Mouse (Mus musculus) gastrocnemius, adult 2 months (tissue): ENCODE data around the gene Cd55. TPM values are rescaled to one million over a fixed set of nuclear protein-coding genes. Genes with fewer than 3 reads are reported as not detected.

Experiments
- DNase-seq: peaks from one replicate; pipeline ENCODE4 v3.0.0; 2022
- H3K27ac ChIP-seq: fragments of 200-600 bp; 2 replicates; pipeline ENCODE4 v1.8.1; 2022; ENCODE audit warnings: mild to moderate bottlenecking
- H3K4me3 ChIP-seq: fragments of 200-600 bp; 2 replicates; pipeline ENCODE4 v1.8.1; 2022; ENCODE audit warnings: mild to moderate bottlenecking, moderate library complexity
- CTCF ChIP-seq: fragments of 200-600 bp; IDR thresholded peaks from 2 replicates; pipeline ENCODE4 v1.8.1; 2022; ENCODE audit warnings: antibody characterized with exemption, mild to moderate bottlenecking, moderate library complexity
- intact Hi-C: fragments of 180-260 bp; cut with DNase I; formaldehyde crosslinking; loops from one replicate; pipeline ENCODE4 v1.15.1; 2025
- long read RNA-seq, 2 experiments: library from polyadenylated mRNA; stranded (forward); transcript quantifications; one replicate each; pipeline ENCODE4 v2.0.0; 2021
- total RNA-seq, 2 experiments: library from RNA; stranded (reverse); gene quantifications; 2 replicates each; pipeline ENCODE4 v1.2.3; 2021

Gene Cd55
- total RNA-seq: 10 to 100 TPM; 47.7 to 77.9 TPM
- long read RNA-seq, experiment 1, transcript Cd55-201 (10 exons, 2,533 nt): major isoform, 13 of 37 reads
- long read RNA-seq, experiment 1, partial matches to known transcripts: 3 of 37 reads
- long read RNA-seq, experiment 1, other reads (novel, unspliced or antisense): 21 of 37 reads
- long read RNA-seq, experiment 2, transcript Cd55-201 (10 exons, 2,533 nt): major isoform, 13 of 43 reads
- long read RNA-seq, experiment 2, partial matches to known transcripts: 2 of 43 reads
- long read RNA-seq, experiment 2, other reads (novel, unspliced or antisense): 27 of 43 reads

GRCm38 (mm10) chr1:130462084-130462861, at the start of gene Cd55:
Cd55 (minus strand) TSS chr1:130462744.
- DNase-seq: peak; percentile 92
- peak within 1 kb of the TSS; percentile 72 for H3K4me3 ChIP-seq
- intact Hi-C loops: loop anchor here (5.0 kb wide), 2 partner anchors 50 to 170 kb away; no protein-coding TSS in a partner anchor
- peak; percentile 75 for TF ChIP-seq CTCF
- peak within 1 kb of the TSS; percentile 95 for H3K27ac ChIP-seq

- peak; percentile 44 for DNase-seq
- intact Hi-C loops: loop anchor here (5.0 kb wide), 1 partner anchor 50 kb away; the partner anchor contains the start of gene Cd55
- no peak for TF ChIP-seq CTCF
- Histone ChIP-seq H3K27ac (peak overlapping the region; percentile 43; the same call in 1 of the 2 replicates), H3K4me3 (no peak overlapping the region)
These were observed 49.4 kb upstream of the Cd55 start for GRCm38 (mm10) chr1:130511823-130512370.

- Histone ChIP-seq H3K4me3 (no peak overlapping the region), H3K27ac (peak overlapping the region; percentile 62; the same call in 1 of the 2 replicates)
- no peak for TF ChIP-seq CTCF
- DNase-seq: no peak
- intact Hi-C loops: no loop called here
These were observed 46.4 kb upstream of the Cd55 start for GRCm38 (mm10) chr1:130508957-130509350.

GRCm38 (mm10) chr1:130508030-130508956, 45.7 kb upstream of the Cd55 start:
- DNase-seq: no peak
- Histone ChIP-seq H3K27ac (peak overlapping the region; percentile 62), H3K4me3 (no peak overlapping the region)
- intact Hi-C loops: no loop called here
- TF ChIP-seq CTCF: no peak

GRCm38 (mm10) chr1:130507408-130507807, 44.9 kb upstream of the Cd55 start:
- TF ChIP-seq CTCF: no peak
- H3K4me3 ChIP-seq: no peak overlapping the region
- no peak overlapping the region; the same call in 1 of the 2 replicates for H3K27ac ChIP-seq
- no peak for DNase-seq
- intact Hi-C loops: no loop called here

- Histone ChIP-seq H3K4me3 (no peak overlapping the region), H3K27ac (no peak overlapping the region)
- DNase-seq: no peak
- intact Hi-C loops: no loop called here
- TF ChIP-seq CTCF: no peak
These were observed 37.4 kb upstream of the Cd55 start for GRCm38 (mm10) chr1:130499962-130500361.

- intact Hi-C loops: no loop called here
- TF ChIP-seq CTCF: no peak
- no peak overlapping the region for H3K27ac ChIP-seq
- no peak overlapping the region for H3K4me3 ChIP-seq
- DNase-seq: no peak
These were observed 35.8 kb upstream of the Cd55 start for GRCm38 (mm10) chr1:130498331-130498730.

- H3K27ac ChIP-seq: no peak overlapping the region
- DNase-seq: no peak
- no peak for TF ChIP-seq CTCF
- no peak overlapping the region for H3K4me3 ChIP-seq
- intact Hi-C loops: no loop called here
These were observed 24.4 kb upstream of the Cd55 start for GRCm38 (mm10) chr1:130486816-130487545.

- no peak for TF ChIP-seq CTCF
- no peak overlapping the region for H3K27ac ChIP-seq
- no peak overlapping the region for H3K4me3 ChIP-seq
- intact Hi-C loops: no loop called here
- DNase-seq: no peak
These were observed 23.5 kb upstream of the Cd55 start for GRCm38 (mm10) chr1:130485828-130486620.

- intact Hi-C loops: no loop called here
- TF ChIP-seq CTCF: no peak
- DNase-seq: no peak
- Histone ChIP-seq H3K4me3 (no peak overlapping the region), H3K27ac (no peak overlapping the region)
These were observed 22.8 kb upstream of the Cd55 start for GRCm38 (mm10) chr1:130485376-130485775.

GRCm38 (mm10) chr1:130474936-130475335, 12.4 kb upstream of the Cd55 start:
- TF ChIP-seq CTCF: no peak
- DNase-seq: no peak
- intact Hi-C loops: no loop called here
- Histone ChIP-seq H3K27ac (no peak overlapping the region), H3K4me3 (no peak overlapping the region)
